Mouse (Mus musculus): ENCODE measurements at regions not wholly inside any gene's neighbourhood (a gene's known extent, or its start where the extent isn't known, plus 50 kb on each side); places are given as distances from the start of the nearest gene placed in this dataset.

DNA sequence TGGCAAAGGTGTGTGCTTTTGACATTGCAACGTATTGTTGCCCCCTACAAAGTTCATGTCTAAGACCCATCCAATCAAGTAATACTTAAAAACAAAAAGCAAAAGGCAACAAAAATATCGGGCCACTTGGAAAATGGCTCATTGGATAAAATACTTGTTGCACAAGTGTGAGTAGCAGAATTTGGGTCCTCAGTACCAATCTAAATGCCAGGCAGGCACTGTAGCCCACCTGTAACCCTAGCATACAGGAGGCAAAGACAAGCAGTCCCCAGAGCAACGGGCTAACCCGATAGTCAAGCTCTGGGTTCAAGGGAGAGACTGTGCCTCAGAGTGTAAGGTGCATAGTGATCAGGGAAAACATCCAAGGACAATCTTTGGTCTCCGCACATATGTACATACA lies 167.8 kb downstream of the Spry2 start:
- Histone ChIP-seq H3K4me1 (ENCODE audit: control insufficient read depth in 2 of 2, insufficient read depth in 2 of 2, low read length in 2 of 2) (peaks cover 8 to 17% of the 10 kb centered on the region in 2 experiments), H3K27ac (replicated peaks in 1 of 2; ENCODE audit: control insufficient read depth in 1 of 2, insufficient read depth in 1 of 2, low read depth in 2 of 2, low read length in 2 of 2) (no peak overlapping the region), H3K27me3 (ENCODE audit: control insufficient read depth, insufficient read depth, low read length) (no peaks in the 10 kb centered on the region), H3K9me3 (ENCODE audit: control insufficient read depth, low read length) (no peaks in the 10 kb centered on the region), H3K36me3 (ENCODE audit: control insufficient read depth, insufficient read depth, low read length) (no peaks in the 10 kb centered on the region), H3K4me3 (ENCODE audit: control insufficient read depth in 1 of 2, insufficient read depth in 1 of 2, low read depth in 1 of 2, low read length in 2 of 2) (no peak overlapping the region), H3K4me2 (ENCODE audit: low read length) (no peak overlapping the region), H3K9ac (ENCODE audit: low read length) (no peak overlapping the region)
- no peak for ATAC-seq (ENCODE audit: insufficient number of reproducible peaks, insufficient read depth, low FRiP score, low read depth)
- 92% methylated on average over 5 of the region's 5 CpGs for WGBS

DNA sequence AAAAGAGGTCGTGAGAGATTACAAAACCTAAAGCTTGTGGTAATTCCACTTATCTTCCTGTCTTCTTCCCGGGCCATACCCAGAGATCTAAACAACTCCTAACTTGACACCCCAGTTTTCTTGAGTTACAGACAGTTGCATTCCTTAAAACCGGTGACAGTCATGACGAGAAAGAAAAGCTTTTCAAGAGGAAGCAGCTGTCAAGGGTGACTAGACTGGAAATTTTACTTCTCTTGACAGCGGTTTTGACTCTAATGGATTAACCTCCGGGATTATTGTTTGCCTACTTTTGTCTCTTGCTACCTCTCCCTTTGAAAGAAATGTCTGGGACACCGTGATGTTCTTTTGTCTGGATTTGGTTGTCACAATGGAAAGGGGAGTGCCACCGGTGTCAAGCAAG lies 170.9 kb downstream of the Spry2 start:
- H3K9ac ChIP-seq (ENCODE audit: low read length), result no peak overlapping the region
- ATAC-seq (ENCODE audit: insufficient number of reproducible peaks, insufficient read depth, low FRiP score, low read depth), result no peak
- 46% methylated on average over 8 of the region's 8 CpGs for WGBS

DNA sequence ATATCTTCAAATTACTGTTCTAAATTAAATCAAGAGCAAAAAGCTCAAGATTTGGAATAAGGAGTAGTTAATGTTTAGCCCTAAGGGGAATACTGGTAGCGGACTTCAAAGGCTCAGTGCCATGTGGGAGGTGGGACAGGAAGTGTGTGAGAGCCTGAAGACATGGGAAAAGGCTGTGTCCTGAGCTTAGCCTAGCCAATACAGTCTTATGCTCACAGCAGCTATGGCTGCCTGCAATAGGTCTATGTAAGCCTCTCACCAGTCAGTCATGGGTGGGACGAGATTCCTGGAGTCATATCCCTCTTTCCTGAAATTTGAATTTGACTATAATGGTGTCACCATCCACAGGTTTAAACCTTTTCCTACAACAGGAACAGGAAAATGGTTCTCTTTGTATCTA lies 173.7 kb downstream of the Spry2 start:
- H3K27me3 ChIP-seq (ENCODE audit: control insufficient read depth, insufficient read depth, low read length), result no peaks in the 10 kb centered on the region

More for the DNA sequence above, 170.9 kb downstream of the Spry2 start:
- Histone ChIP-seq H3K36me3 (ENCODE audit: control insufficient read depth, insufficient read depth, low read length) (no peaks in the 10 kb centered on the region), H3K27me3 (ENCODE audit: control insufficient read depth, insufficient read depth, low read length) (no peaks in the 10 kb centered on the region), H3K4me1 (ENCODE audit: control insufficient read depth in 2 of 2, insufficient read depth in 2 of 2, low read length in 2 of 2) (peaks cover 0 to 2% of the 10 kb centered on the region in 2 experiments; a peak in 2 of 4 replicates), H3K27ac (replicated peaks in 1 of 2; ENCODE audit: control insufficient read depth in 1 of 2, insufficient read depth in 1 of 2, low read depth in 2 of 2, low read length in 2 of 2) (no peak overlapping the region), H3K4me3 (ENCODE audit: control insufficient read depth in 1 of 2, insufficient read depth in 1 of 2, low read depth in 1 of 2, low read length in 2 of 2) (no peak overlapping the region), H3K4me2 (ENCODE audit: low read length) (no peak overlapping the region), H3K9me3 (ENCODE audit: control insufficient read depth, low read length) (no peaks in the 10 kb centered on the region)

DNA sequence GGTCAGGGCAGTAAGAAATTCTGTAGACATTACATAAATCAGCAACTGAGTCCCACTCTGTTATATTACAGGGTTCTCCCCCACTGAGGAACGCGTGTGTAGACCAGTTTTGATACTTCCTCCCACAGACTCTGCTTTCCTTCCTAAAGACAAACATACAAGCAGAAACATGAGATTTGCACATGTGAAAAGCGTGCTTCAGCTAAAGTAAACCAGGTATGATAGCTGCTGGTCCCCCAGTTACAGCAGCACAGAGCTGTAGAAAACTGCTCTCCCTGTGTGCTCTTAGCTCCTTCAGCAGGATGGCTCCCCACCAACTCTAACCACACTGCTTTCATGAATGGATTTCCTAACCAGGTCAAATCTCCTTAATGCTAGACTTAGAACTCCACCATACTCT lies 175.0 kb downstream of the Spry2 start:
- ATAC-seq (ENCODE audit: insufficient number of reproducible peaks, insufficient read depth, low FRiP score, low read depth), result no peak

More for the DNA sequence above, 173.7 kb downstream of the Spry2 start:
- WGBS, result 80% methylated on average over 2 of the region's 2 CpGs
- H3K9me3 ChIP-seq (ENCODE audit: control insufficient read depth, low read length), result no peaks in the 10 kb centered on the region
- ATAC-seq (ENCODE audit: insufficient number of reproducible peaks, insufficient read depth, low FRiP score, low read depth), result no peak
- H3K9ac ChIP-seq (ENCODE audit: low read length), result no peak overlapping the region
- H3K4me3 ChIP-seq (ENCODE audit: control insufficient read depth in 1 of 2, insufficient read depth in 1 of 2, low read depth in 1 of 2, low read length in 2 of 2), result no peak overlapping the region
- no peak overlapping the region for H3K4me2 ChIP-seq (ENCODE audit: low read length)
- no peaks in the 10 kb centered on the region for H3K36me3 ChIP-seq (ENCODE audit: control insufficient read depth, insufficient read depth, low read length)
- H3K27ac ChIP-seq (replicated peaks in 1 of 2; ENCODE audit: control insufficient read depth in 1 of 2, insufficient read depth in 1 of 2, low read depth in 2 of 2, low read length in 2 of 2), result no peak overlapping the region
- no peaks in the 10 kb centered on the region for H3K4me1 ChIP-seq (ENCODE audit: control insufficient read depth in 2 of 2, insufficient read depth in 2 of 2, low read length in 2 of 2)

DNA sequence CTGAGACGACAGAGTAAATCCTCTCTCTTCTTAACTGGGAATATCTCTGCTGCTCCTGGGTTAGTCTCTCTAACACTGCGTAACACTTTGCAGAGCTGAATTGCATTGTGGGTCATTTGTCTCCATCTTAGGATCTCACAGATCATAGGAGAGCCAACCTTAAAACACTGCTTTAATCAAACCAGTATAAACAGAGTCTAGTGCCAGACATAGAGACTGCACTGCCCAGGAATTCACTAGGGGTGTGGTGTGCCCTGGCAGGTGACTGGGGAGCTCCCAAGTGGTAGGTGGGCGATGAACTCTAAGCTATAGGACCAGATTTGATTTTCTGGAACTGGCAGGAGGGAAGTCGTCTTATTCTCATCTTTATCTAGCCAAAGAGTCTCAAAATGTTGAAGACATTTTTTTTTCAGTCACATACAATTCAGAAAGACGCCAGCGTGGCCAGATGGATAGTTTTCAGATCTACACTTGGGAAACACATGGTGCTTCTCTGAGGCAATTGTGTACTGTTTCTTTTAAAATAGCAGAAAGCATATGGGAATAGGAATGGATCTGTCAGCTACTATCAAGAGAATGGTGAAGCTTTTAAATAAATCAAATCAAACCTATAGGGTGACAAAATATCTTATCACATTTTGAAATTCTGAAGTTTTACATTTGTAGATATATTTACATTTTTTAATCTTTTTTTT lies 175.7 kb downstream of the Spry2 start:
- H3K27ac ChIP-seq (replicated peaks in 1 of 2; ENCODE audit: control insufficient read depth in 1 of 2, insufficient read depth in 1 of 2, low read depth in 2 of 2, low read length in 2 of 2), result no peak overlapping the region
- no peaks in the 10 kb centered on the region for H3K36me3 ChIP-seq (ENCODE audit: control insufficient read depth, insufficient read depth, low read length)
- 83% methylated on average over 6 of the region's 6 CpGs for WGBS
- H3K27me3 ChIP-seq (ENCODE audit: control insufficient read depth, insufficient read depth, low read length), result no peaks in the 10 kb centered on the region
- H3K9me3 ChIP-seq (ENCODE audit: control insufficient read depth, low read length), result no peaks in the 10 kb centered on the region
- no peak overlapping the region for H3K4me3 ChIP-seq (ENCODE audit: control insufficient read depth in 1 of 2, insufficient read depth in 1 of 2, low read depth in 1 of 2, low read length in 2 of 2)
- H3K4me2 ChIP-seq (ENCODE audit: low read length), result no peak overlapping the region
- no peak overlapping the region for H3K9ac ChIP-seq (ENCODE audit: low read length)
- no peak for ATAC-seq (ENCODE audit: insufficient number of reproducible peaks, insufficient read depth, low FRiP score, low read depth)
- no peaks in the 10 kb centered on the region for H3K4me1 ChIP-seq (ENCODE audit: control insufficient read depth in 2 of 2, insufficient read depth in 2 of 2, low read length in 2 of 2)

More for the DNA sequence above, 175.0 kb downstream of the Spry2 start:
- no peaks in the 10 kb centered on the region for H3K27me3 ChIP-seq (ENCODE audit: control insufficient read depth, insufficient read depth, low read length)
- H3K27ac ChIP-seq (replicated peaks in 1 of 2; ENCODE audit: control insufficient read depth in 1 of 2, insufficient read depth in 1 of 2, low read depth in 2 of 2, low read length in 2 of 2), result no peak overlapping the region
- no peak overlapping the region for H3K9ac ChIP-seq (ENCODE audit: low read length)
- no peaks in the 10 kb centered on the region for H3K36me3 ChIP-seq (ENCODE audit: control insufficient read depth, insufficient read depth, low read length)
- H3K9me3 ChIP-seq (ENCODE audit: control insufficient read depth, low read length), result no peaks in the 10 kb centered on the region
- no peak overlapping the region for H3K4me2 ChIP-seq (ENCODE audit: low read length)
- WGBS, result 86% methylated on average over 3 of the region's 3 CpGs
- no peaks in the 10 kb centered on the region for H3K4me1 ChIP-seq (ENCODE audit: control insufficient read depth in 2 of 2, insufficient read depth in 2 of 2, low read length in 2 of 2)
- no peak overlapping the region for H3K4me3 ChIP-seq (ENCODE audit: control insufficient read depth in 1 of 2, insufficient read depth in 1 of 2, low read depth in 1 of 2, low read length in 2 of 2)

DNA sequence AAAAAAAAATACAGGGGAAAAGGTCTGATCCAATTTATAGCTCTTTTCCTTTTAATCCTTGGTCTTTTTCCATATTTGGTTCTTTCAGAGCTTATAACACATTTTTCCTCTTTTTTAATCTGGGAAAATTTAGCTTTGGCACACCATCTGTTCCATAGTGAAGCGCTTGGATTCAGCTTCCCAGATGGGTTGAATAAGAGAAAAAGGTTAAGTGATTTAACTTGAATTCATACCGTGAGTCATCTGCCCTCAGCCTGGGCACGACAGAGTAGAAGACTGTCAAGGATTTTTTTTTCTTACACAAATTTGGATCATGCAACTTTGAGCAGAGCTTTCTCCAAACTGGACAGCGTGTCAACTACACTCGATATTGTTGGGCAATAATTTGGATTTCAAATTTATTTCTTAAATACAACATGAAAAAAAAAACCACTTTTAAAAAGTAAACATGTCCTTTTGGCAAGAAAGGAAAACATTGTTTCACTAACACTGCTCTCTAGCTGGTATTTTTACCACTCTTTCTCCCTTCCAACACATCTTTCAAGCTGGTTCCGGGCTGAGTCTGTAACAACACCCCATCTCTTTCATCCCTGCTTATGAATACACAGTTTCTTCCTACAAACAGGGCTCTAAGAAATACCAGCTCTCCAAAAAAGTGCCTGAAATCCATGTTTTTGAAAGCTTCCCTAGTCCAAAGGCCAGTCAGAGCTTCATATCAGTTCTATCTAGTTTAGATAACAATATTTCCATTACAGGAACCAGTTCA lies 177.8 kb downstream of the Spry2 start:
- Histone ChIP-seq H3K9me3 (ENCODE audit: control insufficient read depth, low read length) (no peaks in the 10 kb centered on the region), H3K9ac (ENCODE audit: low read length) (no peak overlapping the region), H3K36me3 (ENCODE audit: control insufficient read depth, insufficient read depth, low read length) (no peaks in the 10 kb centered on the region), H3K27me3 (ENCODE audit: control insufficient read depth, insufficient read depth, low read length) (no peaks in the 10 kb centered on the region), H3K4me3 (ENCODE audit: control insufficient read depth in 1 of 2, insufficient read depth in 1 of 2, low read depth in 1 of 2, low read length in 2 of 2) (no peak overlapping the region), H3K27ac (replicated peaks in 1 of 2; ENCODE audit: control insufficient read depth in 1 of 2, insufficient read depth in 1 of 2, low read depth in 2 of 2, low read length in 2 of 2) (no peak overlapping the region), H3K4me2 (ENCODE audit: low read length) (no peak overlapping the region), H3K4me1 (ENCODE audit: control insufficient read depth in 2 of 2, insufficient read depth in 2 of 2, low read length in 2 of 2) (no peaks in the 10 kb centered on the region)
- WGBS, result 78% methylated on average over 6 of the region's 6 CpGs
- no peak for ATAC-seq (ENCODE audit: insufficient number of reproducible peaks, insufficient read depth, low FRiP score, low read depth)

DNA sequence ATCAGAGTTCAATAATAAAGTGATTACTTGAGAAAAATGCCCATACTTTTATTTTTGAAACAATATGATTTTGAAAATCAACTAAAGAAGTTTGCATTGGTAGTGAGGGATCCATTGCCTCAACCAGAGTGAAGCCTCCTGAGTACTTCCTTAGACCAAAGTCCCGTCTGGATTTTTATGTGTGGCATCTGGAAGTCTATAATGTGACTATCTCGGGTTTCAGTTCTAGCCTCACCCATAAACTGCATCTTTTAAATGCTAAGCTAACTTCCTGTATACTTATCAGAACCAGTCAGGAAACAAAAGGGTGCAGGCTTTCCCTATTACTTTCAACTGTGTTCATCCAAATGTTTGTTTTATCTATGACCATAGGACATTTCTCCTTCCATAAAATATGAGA lies 178.8 kb downstream of the Spry2 start:
- Histone ChIP-seq H3K9me3 (ENCODE audit: control insufficient read depth, low read length) (no peaks in the 10 kb centered on the region), H3K4me2 (ENCODE audit: low read length) (no peak overlapping the region), H3K4me1 (ENCODE audit: control insufficient read depth in 2 of 2, insufficient read depth in 2 of 2, low read length in 2 of 2) (no peaks in the 10 kb centered on the region), H3K36me3 (ENCODE audit: control insufficient read depth, insufficient read depth, low read length) (no peaks in the 10 kb centered on the region), H3K9ac (ENCODE audit: low read length) (no peak overlapping the region), H3K4me3 (ENCODE audit: control insufficient read depth in 1 of 2, insufficient read depth in 1 of 2, low read depth in 1 of 2, low read length in 2 of 2) (no peak overlapping the region), H3K27me3 (ENCODE audit: control insufficient read depth, insufficient read depth, low read length) (no peaks in the 10 kb centered on the region), H3K27ac (replicated peaks in 1 of 2; ENCODE audit: control insufficient read depth in 1 of 2, insufficient read depth in 1 of 2, low read depth in 2 of 2, low read length in 2 of 2) (no peak overlapping the region)
- no peak for ATAC-seq (ENCODE audit: insufficient number of reproducible peaks, insufficient read depth, low FRiP score, low read depth)
- 57% methylated on average over 2 of the region's 2 CpGs for WGBS

Measured in heart, embryonic 14.5 days (tissue).